Mouse (Mus musculus) G1E (cell line): Measurements from ENCODE around the gene Cdc25b. TPM values are rescaled to one million over a fixed set of nuclear protein-coding genes. Genes with fewer than 3 reads are reported as not detected.
A peak's percentile ranks its signal among the peaks of the same experiment; 100 is the strongest.

Experiments
- ATAC-seq: 2 replicates; pipeline ENCODE4 v1.8.0; 2016; ENCODE audit warnings: mild to moderate bottlenecking; ENCODE audit not compliant: insufficient number of reproducible peaks, poor library complexity, low FRiP score, severe bottlenecking; ENCODE audit errors: extremely low read depth
- DNase-seq: peaks from one replicate; pipeline ENCODE4 v3.0.0; 2012; ENCODE audit warnings: low spot score
- H3K27me3 ChIP-seq: 2 replicates; pipeline ENCODE4 v1.6.1; 2012; ENCODE audit warnings: mild to moderate bottlenecking, low read length, inconsistent platforms; ENCODE audit not compliant: insufficient read depth
- H3K36me3 ChIP-seq: replicated peaks from 2 replicates; pipeline ENCODE3; 2012; ENCODE audit warnings: mild to moderate bottlenecking, inconsistent platforms
- H3K4me1 ChIP-seq: 2 replicates; pipeline ENCODE4 v1.6.1; 2012; ENCODE audit warnings: low read depth, low read length, inconsistent platforms, mixed read lengths; ENCODE audit not compliant: insufficient read depth
- H3K4me3 ChIP-seq: 2 replicates; pipeline ENCODE4 v1.5.1; 2012; ENCODE audit warnings: low read depth, mild to moderate bottlenecking, inconsistent platforms, low read length, moderate library complexity, mixed read lengths
- H3K9me3 ChIP-seq: replicated peaks from 2 replicates; pipeline ENCODE4 v1.6.1; 2012; ENCODE audit warnings: inconsistent platforms
- CTCF ChIP-seq: IDR thresholded peaks from 2 replicates; pipeline ENCODE4 v1.5.1; 2012; ENCODE audit warnings: low read depth, low read length, inconsistent platforms, mixed read lengths
- GATA1 ChIP-seq: IDR thresholded peaks from 2 replicates; pipeline ENCODE4 v1.6.1; 2012; ENCODE audit warnings: borderline replicate concordance, low read length, inconsistent platforms, mixed read lengths
- GATA2 ChIP-seq: IDR thresholded peaks from 2 replicates; pipeline ENCODE4 v1.6.1; 2012; ENCODE audit warnings: low read depth, low read length, inconsistent platforms, borderline replicate concordance
- POLR2AphosphoS5 ChIP-seq: IDR thresholded peaks from 2 replicates; pipeline ENCODE4 v1.6.1; 2012; ENCODE audit warnings: low read depth, low read length, inconsistent platforms; ENCODE audit not compliant: insufficient replicate concordance
- TAL1 ChIP-seq: conservative IDR thresholded peaks from 2 replicates; pipeline ENCODE4 v1.6.1; 2012; ENCODE audit warnings: low read depth, low read length, inconsistent platforms, mixed read lengths
- polyA plus RNA-seq: library from polyadenylated mRNA; stranded (reverse); fragments of >175 nt; gene quantifications from 2 replicates; pipeline ENCODE4 v1.2.3, GENCODE M21; 2012
- total RNA-seq, 2 experiments: library from RNA; stranded (forward) in 1 of 2; stranded (reverse) in 1 of 2; fragments of 200-1000 nt in 1 of 2; fragments of >200 nt in 1 of 2; fragmentation: Nextera tagmentation in 1 of 2; gene quantifications; 2 replicates each; pipeline ENCODE4 v1.2.3; 2014 to 2017

Cdc25b gene
- total and polyA plus RNA-seq, 3 experiments: 7.0 to 85.9 (median 14.2) TPM

DNA sequence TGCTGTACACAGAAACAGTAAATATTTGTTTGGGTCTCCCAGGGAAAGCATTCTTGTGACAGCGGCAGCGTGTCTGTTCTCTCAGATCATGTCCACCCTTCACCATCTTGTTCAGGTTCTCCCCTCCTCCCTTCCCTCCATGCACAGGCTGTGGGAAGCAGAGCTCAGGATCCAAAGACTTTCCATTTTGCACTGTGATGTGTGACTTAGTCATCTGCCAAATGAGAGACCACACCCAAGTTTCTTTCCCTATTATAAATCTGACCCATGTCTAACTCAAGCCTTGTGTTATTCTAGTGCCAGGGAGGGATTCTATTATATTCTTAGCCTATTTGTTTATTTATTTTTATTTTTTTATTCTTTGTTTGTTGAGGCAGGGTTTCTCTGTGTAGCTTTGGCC lies 21.6 kb downstream of the Cdc25b start:
- ATAC-seq (no peak), DNase-seq (no peak)
- peaks cover 92% of the 10 kb centered on the region for H3K4me1 ChIP-seq
- no peak overlapping the region for H3K4me3 ChIP-seq
- TF ChIP-seq POLR2AphosphoS5: no peak
- no peak for TF ChIP-seq GATA1
- no peak for TF ChIP-seq GATA2
- TF ChIP-seq CTCF: no peak
- no peak for TF ChIP-seq TAL1
- no peaks in the 10 kb centered on the region for H3K9me3 ChIP-seq
- H3K27me3 ChIP-seq: peaks cover 2% of the 10 kb centered on the region; the same call in 1 of the 2 replicates
- H3K36me3 ChIP-seq: peaks cover 12% of the 10 kb centered on the region

DNA sequence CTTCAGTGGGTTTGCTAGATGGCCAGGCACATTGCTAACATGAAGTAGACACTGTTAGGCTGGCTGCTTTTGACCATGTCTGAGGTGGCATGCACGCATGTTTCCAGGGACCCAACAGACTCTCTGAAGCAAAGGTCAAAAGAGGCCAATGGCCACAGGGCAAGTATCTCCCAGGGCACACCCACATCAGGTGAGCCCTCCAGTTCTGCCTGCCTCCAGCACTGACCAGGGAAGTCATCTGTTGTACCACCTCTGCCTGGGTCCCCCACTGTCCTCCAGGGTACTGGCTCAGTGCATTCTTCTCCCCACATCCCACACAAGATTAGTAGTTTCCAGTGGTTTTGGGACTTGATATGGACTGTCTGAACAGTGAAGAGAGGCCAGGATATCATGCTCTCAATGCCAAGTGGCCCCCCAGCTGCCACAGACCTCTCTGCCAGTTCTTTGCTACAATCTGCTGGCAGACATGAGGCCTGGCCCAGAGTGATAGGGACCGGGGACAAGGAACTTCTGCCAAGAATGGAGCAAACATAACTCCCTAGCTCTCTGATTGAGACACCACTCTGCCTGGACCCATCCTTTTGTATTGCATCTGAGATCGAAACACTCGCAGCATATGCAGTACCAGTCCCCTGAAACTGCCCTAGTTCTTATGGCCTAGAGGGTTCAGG lies 22.5 kb downstream of the Cdc25b start:
- H3K36me3 ChIP-seq: peaks cover 12% of the 10 kb centered on the region
- no peak for DNase-seq
- H3K4me3 ChIP-seq: peak overlapping the region; percentile 72; the same call in 1 of the 2 replicates
- peaks cover 2% of the 10 kb centered on the region; the same call in 1 of the 2 replicates for H3K27me3 ChIP-seq
- peaks cover 93% of the 10 kb centered on the region for H3K4me1 ChIP-seq
- H3K9me3 ChIP-seq: no peaks in the 10 kb centered on the region
- ATAC-seq: no peak
- TF ChIP-seq TAL1: no peak
- no peak for TF ChIP-seq GATA1
- TF ChIP-seq CTCF: no peak
- TF ChIP-seq POLR2AphosphoS5: no peak
- no peak for TF ChIP-seq GATA2

DNA sequence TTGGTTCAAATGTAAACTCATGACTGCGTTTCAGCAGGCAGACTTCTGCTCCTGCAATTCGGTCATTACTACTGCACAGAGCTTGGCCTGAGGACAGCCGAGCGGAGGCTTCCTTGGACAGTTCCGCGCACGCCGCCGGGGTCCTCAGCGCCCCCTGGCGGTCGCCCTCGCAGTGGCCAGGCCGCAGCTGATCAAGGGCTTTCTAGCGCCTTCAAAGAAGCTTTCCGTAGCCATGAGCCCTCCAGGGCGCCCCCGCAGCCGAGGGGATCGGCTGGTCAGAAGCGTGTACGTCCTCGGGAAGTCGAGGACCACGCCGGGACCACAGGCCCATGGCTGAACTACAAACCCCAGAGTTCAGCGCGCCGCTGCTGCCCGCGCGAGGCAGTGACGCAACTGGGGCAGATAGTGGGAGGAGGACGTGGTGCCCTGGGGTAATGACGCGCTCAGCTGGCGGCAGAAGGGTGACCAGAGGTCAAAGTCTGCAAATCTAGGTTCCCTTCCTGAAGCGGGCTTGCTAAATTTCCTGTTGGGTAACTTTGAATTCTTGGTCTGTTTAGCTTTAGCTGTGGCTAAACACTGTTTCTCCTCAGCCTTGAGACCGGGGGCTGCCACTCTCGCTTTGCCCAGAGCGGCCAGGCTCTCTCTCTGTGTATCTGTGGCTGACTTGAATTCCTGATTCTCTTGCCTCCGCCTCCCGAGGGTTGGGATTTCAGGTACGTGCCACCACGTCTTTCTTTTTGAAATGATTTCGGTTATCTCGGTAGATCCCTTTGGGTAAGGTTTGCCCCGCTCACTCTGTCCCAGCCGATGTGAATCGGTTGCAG lies 23.4 kb downstream of the Cdc25b start:
- TF ChIP-seq POLR2AphosphoS5 (no peak), CTCF (peak; percentile 93), TAL1 (no peak), GATA1 (no peak), GATA2 (no peak)
- ATAC-seq (peak; percentile 61), DNase-seq (peak; percentile 75)
- H3K4me3 ChIP-seq: peak overlapping the region; percentile 72
- H3K36me3 ChIP-seq: peaks cover 18% of the 10 kb centered on the region
- no peaks in the 10 kb centered on the region for H3K9me3 ChIP-seq
- peaks cover 2% of the 10 kb centered on the region; the same call in 1 of the 2 replicates for H3K27me3 ChIP-seq
- H3K4me1 ChIP-seq: peaks cover 90% of the 10 kb centered on the region

DNA sequence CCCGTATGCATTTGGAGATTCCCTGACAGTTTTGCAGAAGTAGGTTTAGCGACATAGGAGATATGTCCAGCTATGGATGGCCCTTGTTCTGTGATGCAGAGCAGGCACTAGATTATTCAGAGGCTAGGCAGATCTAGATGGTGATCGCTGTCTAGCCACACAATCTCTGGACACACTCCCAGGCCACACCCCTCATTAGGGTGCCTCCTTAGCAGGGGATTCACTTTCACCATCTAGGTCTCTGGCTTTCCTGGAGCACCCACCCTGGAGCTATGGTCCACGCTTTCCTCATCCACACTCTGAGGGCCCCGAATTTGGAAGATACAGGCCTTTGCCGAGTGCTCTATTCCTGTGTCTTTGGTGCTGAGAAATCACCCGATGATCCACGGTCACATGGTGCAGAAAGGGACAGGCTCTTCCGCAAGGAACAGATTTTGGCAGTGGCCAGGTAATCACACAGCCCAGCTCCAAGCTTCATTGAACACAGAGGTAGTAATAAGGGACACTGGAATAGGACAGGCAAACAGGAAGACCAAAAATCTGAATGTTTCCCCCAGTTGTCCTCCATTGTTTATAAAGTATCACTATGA lies 24.4 kb downstream of the Cdc25b start:
- Histone ChIP-seq H3K36me3 (peaks cover 18% of the 10 kb centered on the region), H3K27me3 (peaks cover 2% of the 10 kb centered on the region; the same call in 1 of the 2 replicates), H3K4me1 (peaks cover 88% of the 10 kb centered on the region), H3K9me3 (no peaks in the 10 kb centered on the region), H3K4me3 (peak overlapping the region; percentile 72)
- no peak for TF ChIP-seq POLR2AphosphoS5
- no peak for TF ChIP-seq CTCF
- TF ChIP-seq TAL1: no peak
- TF ChIP-seq GATA1: no peak
- TF ChIP-seq GATA2: no peak
- no peak for DNase-seq
- no peak for ATAC-seq

DNA sequence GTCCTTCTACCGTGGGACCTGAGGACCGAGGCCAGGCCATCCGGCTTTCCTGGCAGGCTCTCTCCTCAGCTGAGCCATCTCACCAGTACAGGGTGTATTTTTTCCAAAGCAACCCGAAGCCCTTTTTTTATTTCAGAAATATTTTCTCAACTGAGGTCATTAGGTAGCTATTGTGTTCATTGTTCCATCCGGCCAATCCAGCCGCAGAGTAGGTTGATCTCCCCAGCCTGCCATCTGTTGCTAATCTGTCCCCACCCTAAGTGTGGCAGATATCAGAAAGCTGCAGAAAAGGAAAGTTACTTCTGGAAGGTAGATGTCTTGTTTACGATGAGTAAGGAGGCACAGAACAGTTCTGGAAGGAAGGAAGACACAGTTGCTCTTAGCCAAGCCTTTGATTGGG lies 27.0 kb downstream of the Cdc25b start:
- no peaks in the 10 kb centered on the region for H3K9me3 ChIP-seq
- DNase-seq (peak; percentile 75), ATAC-seq (peak; percentile 64)
- H3K4me3 ChIP-seq: peak overlapping the region; percentile 58; the same call in 1 of the 2 replicates
- peaks cover 18% of the 10 kb centered on the region for H3K36me3 ChIP-seq
- TF ChIP-seq TAL1: peak; percentile 60
- no peak for TF ChIP-seq CTCF
- peaks cover 65% of the 10 kb centered on the region for H3K4me1 ChIP-seq
- peaks cover 2% of the 10 kb centered on the region; the same call in 1 of the 2 replicates for H3K27me3 ChIP-seq
